Mouse (Mus musculus) kidney, embryonic 14.5 days (tissue): ENCODE measurements around the gene Nfkb1. TPM values are rescaled to one million over a fixed set of nuclear protein-coding genes. Genes with fewer than 3 reads are reported as not detected.

Experiments used
- ATAC-seq: fragments of 200-750 bp; cut with Nextera tagmentation; 2 replicates; pipeline ENCODE4 v1.8.0; 2017; ENCODE audit warnings: moderate number of reproducible peaks, mild to moderate bottlenecking, moderate TSS enrichment, moderate library complexity; ENCODE audit not compliant: low FRiP score, low TSS enrichment
- H3K27ac ChIP-seq: fragments of 300-500 bp; sonication (generic); 2 replicates; pipeline ENCODE4 v1.5.1; 2014; ENCODE audit warnings: low read depth, mild to moderate bottlenecking, low read length, moderate library complexity, mixed read lengths
- H3K27me3 ChIP-seq: fragments of 300-500 bp; sonication (generic); 2 replicates; pipeline ENCODE4 v1.6.1; 2014; ENCODE audit warnings: mild to moderate bottlenecking, low read length; ENCODE audit not compliant: control insufficient read depth, insufficient read depth
- H3K36me3 ChIP-seq: fragments of 300-500 bp; sonication (generic); 2 replicates; pipeline ENCODE4 v1.6.1; 2014; ENCODE audit warnings: low read length, mixed read lengths; ENCODE audit not compliant: control insufficient read depth, insufficient read depth
- H3K4me1 ChIP-seq: fragments of 300-500 bp; sonication (generic); 2 replicates; pipeline ENCODE4 v1.6.1; 2014; ENCODE audit warnings: low read length, mixed read lengths; ENCODE audit not compliant: control insufficient read depth, insufficient read depth
- H3K4me2 ChIP-seq: fragments of 300-500 bp; sonication (generic); replicated peaks from 2 replicates; pipeline ENCODE4 v1.6.1; 2014; ENCODE audit warnings: low read depth, mild to moderate bottlenecking, low read length
- H3K4me3 ChIP-seq: fragments of 300-500 bp; sonication (generic); 2 replicates; pipeline ENCODE4 v1.5.1; 2014; ENCODE audit warnings: mild to moderate bottlenecking, low read length
- H3K9ac ChIP-seq: fragments of 300-500 bp; sonication (generic); 2 replicates; pipeline ENCODE4 v1.6.1; 2014; ENCODE audit warnings: low read depth, mild to moderate bottlenecking, low read length, moderate library complexity
- H3K9me3 ChIP-seq: fragments of 300-500 bp; sonication (generic); 2 replicates; pipeline ENCODE4 v1.6.1; 2016; ENCODE audit warnings: low read length; ENCODE audit not compliant: control insufficient read depth
- WGBS: fragments of 180-500 bp; shearing (Covaris S2); extraction: QIAGEN DNeasy Blood & Tissue Kit; methylation state at CpG from one replicate; pipeline ENCODE4 v1.1.7; 2014; 5-methylcytosine and 5-hydroxymethylcytosine counted together
- polyA plus RNA-seq: library from polyadenylated mRNA; unstranded; fragments of >200 nt; fragmentation: Nextera tagmentation; extraction: Ambion mirVana; gene quantifications from 2 replicates; pipeline ENCODE4 v1.2.1, GENCODE M21; 2014

Gene Nfkb1
- polyA plus RNA-seq, 1 experiment from 2014 or later: 25.1 TPM

- H3K4me1 ChIP-seq: no peaks in the 10 kb centered on the region
- WGBS: 86% methylated on average over 6 of the region's 6 CpGs
- peaks cover 26% of the 10 kb centered on the region for H3K36me3 ChIP-seq
- no peak overlapping the region for H3K4me3 ChIP-seq
- H3K9ac ChIP-seq: no peak overlapping the region
- H3K4me2 ChIP-seq: no peak overlapping the region
- H3K27me3 ChIP-seq: no peaks in the 10 kb centered on the region
- no peaks in the 10 kb centered on the region for H3K9me3 ChIP-seq
- no peak for ATAC-seq
- no peak overlapping the region for H3K27ac ChIP-seq
Measured at GRCm38 (mm10) chr3:135665777-135666259, 25.5 kb downstream of the Nfkb1 start.

DNA sequence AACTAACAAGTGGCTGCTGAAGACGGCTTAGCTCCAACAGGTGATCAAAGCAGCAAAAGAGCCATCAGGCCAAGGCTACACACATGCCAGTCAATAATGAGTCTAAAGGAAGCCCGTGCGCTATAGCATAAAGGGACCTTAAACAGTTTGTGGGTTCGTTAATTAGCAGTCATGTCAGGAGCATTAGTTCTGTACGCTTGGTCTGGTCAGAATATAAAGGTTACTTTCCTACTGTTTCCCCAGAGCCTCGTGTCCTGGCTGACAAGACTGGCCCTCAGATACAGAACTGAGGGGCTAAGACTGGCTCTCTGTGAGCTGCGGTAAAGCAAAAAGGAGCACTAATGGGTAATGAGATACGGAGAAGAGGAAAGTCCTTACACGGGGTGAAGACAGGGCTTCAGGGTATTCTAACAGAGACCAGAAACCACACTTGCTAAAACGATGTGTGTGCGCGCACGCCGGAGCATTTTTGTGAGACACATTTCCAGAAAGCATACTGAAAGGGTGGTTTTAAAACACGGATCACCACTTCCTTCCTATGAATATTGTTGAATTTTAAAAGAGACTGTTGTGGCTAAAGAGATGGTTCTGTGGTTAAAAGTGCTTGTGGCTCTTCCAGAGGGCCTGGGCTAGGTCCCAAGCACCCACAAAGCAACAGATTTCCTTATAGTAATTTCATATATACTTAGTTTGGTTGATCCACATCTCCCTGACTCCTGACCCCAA, 29.0 kb downstream of the Nfkb1 start:
- Histone ChIP-seq H3K9ac (no peak overlapping the region), H3K4me3 (no peak overlapping the region), H3K4me2 (no peak overlapping the region), H3K27ac (no peak overlapping the region), H3K27me3 (no peaks in the 10 kb centered on the region), H3K36me3 (peaks cover 30% of the 10 kb centered on the region), H3K9me3 (no peaks in the 10 kb centered on the region), H3K4me1 (no peaks in the 10 kb centered on the region)
- no peak for ATAC-seq
- WGBS: 83% methylated on average over 15 of the region's 15 CpGs

- Histone ChIP-seq H3K9me3 (no peaks in the 10 kb centered on the region), H3K27ac (no peak overlapping the region), H3K4me1 (no peaks in the 10 kb centered on the region), H3K4me3 (no peak overlapping the region), H3K9ac (no peak overlapping the region), H3K27me3 (no peaks in the 10 kb centered on the region), H3K36me3 (peaks cover 30% of the 10 kb centered on the region), H3K4me2 (no peak overlapping the region)
- no peak for ATAC-seq
- whole genome bisulfite sequencing: 81% methylated on average over 9 of the region's 9 CpGs
Measured at GRCm38 (mm10) chr3:135661707-135662106, 29.6 kb downstream of the Nfkb1 start.

DNA sequence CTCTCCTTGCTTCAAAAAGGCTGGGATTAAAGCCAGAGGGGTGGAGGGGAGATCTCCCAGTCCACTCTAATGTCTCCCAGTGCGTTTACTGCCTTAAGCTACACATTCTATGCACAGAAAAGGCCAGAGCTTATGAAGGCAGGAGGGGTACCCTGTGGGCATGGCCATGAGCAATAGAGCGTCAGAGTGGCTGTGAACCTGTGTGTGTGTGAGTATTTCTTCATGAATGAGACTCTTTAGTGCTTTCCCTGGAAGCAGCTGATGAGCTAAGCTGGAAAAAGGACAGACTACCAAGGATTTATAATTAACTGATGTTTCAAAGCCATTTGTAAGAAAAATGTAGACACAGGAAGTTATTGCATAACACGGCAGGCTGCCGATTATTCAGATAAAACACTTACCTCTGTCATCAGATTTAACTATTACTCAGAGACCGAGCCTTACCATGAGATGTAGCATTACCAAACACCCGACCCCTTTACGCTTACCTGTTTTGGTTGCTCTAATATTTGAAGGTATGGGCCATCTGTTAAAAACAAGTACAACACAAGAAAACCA, 32.7 kb downstream of the Nfkb1 start:
- Histone ChIP-seq H3K27ac (no peak overlapping the region), H3K36me3 (peaks cover 26% of the 10 kb centered on the region), H3K4me3 (no peak overlapping the region), H3K9me3 (no peaks in the 10 kb centered on the region), H3K27me3 (no peaks in the 10 kb centered on the region), H3K9ac (no peak overlapping the region), H3K4me1 (peaks cover under 1% of the 10 kb centered on the region; the same call in 1 of the 2 replicates), H3K4me2 (no peak overlapping the region)
- 85% methylated on average over 7 of the region's 7 CpGs for WGBS
- no peak for ATAC-seq

GRCm38 (mm10) chr3:135656156-135656555, 35.2 kb downstream of the Nfkb1 start:
- Histone ChIP-seq H3K4me2 (no peak overlapping the region), H3K36me3 (peaks cover 13% of the 10 kb centered on the region; the same call in 1 of the 2 replicates), H3K9me3 (no peaks in the 10 kb centered on the region), H3K9ac (no peak overlapping the region), H3K4me1 (peaks cover 12% of the 10 kb centered on the region), H3K4me3 (no peak overlapping the region), H3K27ac (no peak overlapping the region), H3K27me3 (no peaks in the 10 kb centered on the region)
- 95% methylated on average over 4 of the region's 4 CpGs for WGBS
- ATAC-seq: no peak

GRCm38 (mm10) chr3:135650773-135651555, 40.4 kb downstream of the Nfkb1 start:
- Histone ChIP-seq H3K4me2 (no peak overlapping the region), H3K4me3 (no peak overlapping the region), H3K36me3 (peaks cover 21% of the 10 kb centered on the region; the same call in 1 of the 2 replicates), H3K27me3 (no peaks in the 10 kb centered on the region), H3K9ac (no peak overlapping the region), H3K9me3 (no peaks in the 10 kb centered on the region), H3K4me1 (peaks cover 12% of the 10 kb centered on the region), H3K27ac (no peak overlapping the region)
- peak; percentile 73 for ATAC-seq
- 59% methylated on average over 15 of the region's 15 CpGs for WGBS

GRCm38 (mm10) chr3:135649809-135650208, 41.5 kb downstream of the Nfkb1 start:
- ATAC-seq: no peak
- 75% methylated on average over 10 of the region's 10 CpGs for WGBS

DNA sequence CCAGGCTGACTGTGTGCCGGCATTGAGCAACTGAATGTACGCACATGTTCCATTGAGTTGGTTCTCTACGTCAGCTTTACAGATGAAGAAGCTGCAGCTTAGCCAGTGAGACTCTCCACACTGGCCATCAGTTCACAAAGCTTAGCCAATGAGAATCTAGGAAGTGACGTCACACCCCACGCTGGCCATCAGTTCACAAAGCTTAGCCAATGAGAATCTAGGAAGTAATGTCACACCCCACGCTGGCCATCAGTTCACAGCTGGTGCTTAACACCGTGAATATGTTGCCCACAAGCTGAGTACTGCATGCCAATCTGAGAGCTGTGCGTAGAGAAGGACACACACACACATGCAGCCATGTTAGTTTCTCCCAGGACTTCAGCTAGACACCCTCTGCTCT, 42.8 kb downstream of the Nfkb1 start:
- WGBS: 89% methylated on average over 8 of the region's 8 CpGs

More at GRCm38 (mm10) chr3:135649809-135650208, 41.5 kb downstream of the Nfkb1 start:
- Histone ChIP-seq H3K27ac (no peak overlapping the region), H3K4me1 (peaks cover 12% of the 10 kb centered on the region), H3K4me3 (no peak overlapping the region), H3K36me3 (peaks cover 21% of the 10 kb centered on the region; the same call in 1 of the 2 replicates), H3K27me3 (no peaks in the 10 kb centered on the region), H3K9me3 (no peaks in the 10 kb centered on the region), H3K9ac (no peak overlapping the region), H3K4me2 (no peak overlapping the region)

More for the DNA sequence above, 42.8 kb downstream of the Nfkb1 start:
- Histone ChIP-seq H3K4me2 (no peak overlapping the region), H3K4me1 (peaks cover 10% of the 10 kb centered on the region), H3K36me3 (peaks cover 21% of the 10 kb centered on the region; the same call in 1 of the 2 replicates), H3K27ac (no peak overlapping the region), H3K9ac (no peak overlapping the region), H3K27me3 (no peaks in the 10 kb centered on the region), H3K9me3 (no peaks in the 10 kb centered on the region), H3K4me3 (no peak overlapping the region)
- no peak for ATAC-seq
